Mouse (Mus musculus) MEL (cell line): ENCODE data around the gene Hist1h1b. TPM values are rescaled to one million over a fixed set of nuclear protein-coding genes. Genes with fewer than 3 reads are reported as not detected.
A peak's percentile ranks its signal among the peaks of the same experiment; 100 is the strongest.
"Not testable (repeated sequence)": the region's sequence is repeated elsewhere in the genome, so short reads cannot be mapped to it uniquely, and the experiment has no call there.

Experiments
- DNase-seq: peaks from one replicate; pipeline ENCODE4 v3.0.0; 2011; ENCODE audit warnings: low read depth, low spot score
- H3K27ac ChIP-seq: 2 replicates; pipeline ENCODE4 v1.5.1; 2012; ENCODE audit warnings: low read depth, mild to moderate bottlenecking, control low read depth, low read length, moderate library complexity; ENCODE audit not compliant: control insufficient read depth
- H3K27me3 ChIP-seq, 2 experiments: fragments of 150-350 bp in 1 of 2; sonication (generic) in 1 of 2; 2 replicates each; pipeline ENCODE4 v1.6.1; 2012; ENCODE audit warnings: low read length in 2 of 2, mild to moderate bottlenecking in 2 of 2, improper control_type of control experiment in 1 of 2, moderate library complexity in 1 of 2; ENCODE audit not compliant: insufficient read depth in 2 of 2, control insufficient read depth in 1 of 2
- H3K36me3 ChIP-seq, 2 experiments: 2 replicates each; pipeline ENCODE4 v1.6.1; 2012 to 2014; ENCODE audit warnings: low read length in 2 of 2, improper control_type of control experiment in 1 of 2, inconsistent platforms in 1 of 2, mild to moderate bottlenecking in 1 of 2; ENCODE audit not compliant: insufficient read depth in 2 of 2, control insufficient read depth in 1 of 2
- H3K4me1 ChIP-seq, 2 experiments: fragments of 150-350 bp in 1 of 2; sonication (generic) in 1 of 2; 2 replicates each; pipeline ENCODE4 v1.6.1; 2012; ENCODE audit warnings: low read length in 2 of 2, improper control_type of control experiment in 1 of 2, mild to moderate bottlenecking in 1 of 2; ENCODE audit not compliant: insufficient read depth in 2 of 2, control insufficient read depth in 1 of 2
- H3K4me3 ChIP-seq, 2 experiments: fragments of 150-350 bp in 1 of 2; sonication (generic) in 1 of 2; 2 replicates each; pipeline ENCODE4 v1.5.1; 2012; ENCODE audit warnings: low read depth in 2 of 2, low read length in 2 of 2, mild to moderate bottlenecking in 2 of 2, moderate library complexity in 2 of 2, control low read depth in 1 of 2, improper control_type of control experiment in 1 of 2; ENCODE audit not compliant: control insufficient read depth in 1 of 2, insufficient read depth in 1 of 2
- H3K79me2 ChIP-seq: 2 replicates; pipeline ENCODE4 v1.6.1; 2012; ENCODE audit warnings: mild to moderate bottlenecking, low read length, moderate library complexity; ENCODE audit not compliant: control insufficient read depth, poor library complexity, insufficient read depth
- H3K9ac ChIP-seq: 2 replicates; pipeline ENCODE4 v1.6.1; 2012; ENCODE audit warnings: low read depth, mild to moderate bottlenecking, control low read depth, low read length, moderate library complexity; ENCODE audit not compliant: control insufficient read depth, poor library complexity, severe bottlenecking
- H3K9me3 ChIP-seq: fragments of 150-350 bp; sonication (generic); replicated peaks from 2 replicates; pipeline ENCODE4 v1.6.1; 2012; ENCODE audit warnings: mild to moderate bottlenecking, low read length, improper control_type of control experiment, moderate library complexity; ENCODE audit not compliant: insufficient read depth
- CTCF ChIP-seq, 3 experiments: IDR thresholded peaks in 2 of 3; conservative IDR thresholded peaks in 1 of 3; 2 replicates each; pipeline ENCODE4 v1.5.1; 2011 to 2012; ENCODE audit warnings: low read length in 3 of 3, low read depth in 2 of 3, mild to moderate bottlenecking in 2 of 3, improper control_type of control experiment in 1 of 3, inconsistent platforms in 1 of 3, mixed read lengths in 1 of 3, moderate library complexity in 1 of 3; ENCODE audit not compliant: control insufficient read depth in 1 of 3, insufficient read depth in 1 of 3, poor library complexity in 1 of 3, severe bottlenecking in 1 of 3
- ELF1 ChIP-seq: IDR thresholded peaks from 2 replicates; pipeline ENCODE4 v1.6.1; 2014; ENCODE audit warnings: low read depth, mild to moderate bottlenecking, inconsistent platforms, low read length, improper control_type of control experiment, moderate library complexity
- MAFK ChIP-seq: IDR thresholded peaks from 2 replicates; pipeline ENCODE4 v1.6.1; 2011; ENCODE audit warnings: low read depth, mild to moderate bottlenecking, low read length, improper control_type of control experiment, borderline replicate concordance
- MXI1 ChIP-seq: IDR thresholded peaks from 2 replicates; pipeline ENCODE4 v1.6.1; 2011; ENCODE audit warnings: mild to moderate bottlenecking, low read depth, low read length, improper control_type of control experiment
- NELFE ChIP-seq: IDR thresholded peaks from 2 replicates; pipeline ENCODE4 v1.6.1; 2011; ENCODE audit warnings: low read depth, low read length, improper control_type of control experiment
- POLR2A ChIP-seq, 2 experiments: IDR thresholded peaks; 2 replicates each; pipeline ENCODE4 v1.6.1; 2011 to 2012; ENCODE audit warnings: low read length in 2 of 2, mild to moderate bottlenecking in 2 of 2, control low read depth in 1 of 2, improper control_type of control experiment in 1 of 2, low read depth in 1 of 2, moderate library complexity in 1 of 2; ENCODE audit not compliant: control insufficient read depth in 1 of 2, insufficient read depth in 1 of 2, poor library complexity in 1 of 2
- POLR2AphosphoS5 ChIP-seq: IDR thresholded peaks from 2 replicates; pipeline ENCODE4 v1.6.1; 2012; ENCODE audit warnings: low read depth, borderline replicate concordance, mild to moderate bottlenecking, inconsistent platforms, low read length, moderate library complexity, mixed read lengths
- SIN3A ChIP-seq: IDR thresholded peaks from 2 replicates; pipeline ENCODE4 v1.6.1; 2012; ENCODE audit warnings: low read length, improper control_type of control experiment, inconsistent platforms
- TBP ChIP-seq: IDR thresholded peaks from 2 replicates; pipeline ENCODE4 v1.8.0; 2011; ENCODE audit warnings: low read depth, low read length, improper control_type of control experiment
- TCF12 ChIP-seq: IDR thresholded peaks from 2 replicates; pipeline ENCODE4 v1.6.1; 2014; ENCODE audit warnings: low read depth, mild to moderate bottlenecking, inconsistent platforms, low read length, improper control_type of control experiment, moderate library complexity
- UBTF ChIP-seq: IDR thresholded peaks from 2 replicates; pipeline ENCODE4 v1.6.1; 2012; ENCODE audit warnings: low read depth, mild to moderate bottlenecking, inconsistent platforms, low read length, improper control_type of control experiment, moderate library complexity, borderline replicate concordance; ENCODE audit not compliant: insufficient read depth
- USF2 ChIP-seq, 2 experiments: IDR thresholded peaks; 2 replicates each; pipeline ENCODE4 v1.6.1; 2011 to 2012; ENCODE audit warnings: improper control_type of control experiment in 2 of 2, low read length in 2 of 2, borderline replicate concordance in 1 of 2, inconsistent platforms in 1 of 2, low read depth in 1 of 2, mild to moderate bottlenecking in 1 of 2; ENCODE audit not compliant: insufficient read depth in 1 of 2
- polyA plus RNA-seq, 2 experiments: library from polyadenylated mRNA; stranded (reverse) in 1 of 2; unstranded in 1 of 2; fragments of >175 nt in 1 of 2; fragments of >200 nt in 1 of 2; gene quantifications; 2 replicates each; pipeline versions ENCODE4 v1.2.1 to v1.2.4; 2012; ENCODE audit warnings: low replicate concordance in 2 of 2, low read depth in 1 of 2; ENCODE audit not compliant: insufficient read length in 2 of 2, insufficient read depth in 1 of 2, missing spikeins in 1 of 2
- total RNA-seq: library from RNA; depleted of rRNA; stranded (reverse); fragments of 300-350 nt; gene quantifications from 2 replicates; pipeline ENCODE4 v1.2.3, GENCODE M21; 2012

The Hist1h1b gene
- total and polyA plus RNA-seq, 3 experiments, result 2.9 to 1,140 TPM; not detected in 1

- peaks cover 0 to 23% of the 10 kb centered on the region in 2 experiments; a peak in 2 of 4 replicates for H3K36me3 ChIP-seq
- H3K4me3 ChIP-seq, result peak within 1 kb of the TSS; percentile 5 to 55
- peak within 1 kb of the TSS; percentile 82 for H3K9ac ChIP-seq
- H3K27me3 ChIP-seq, H3K9me3 ChIP-seq, H3K79me2 ChIP-seq, H3K4me1 ChIP-seq: not testable (repeated sequence)
- H3K27ac ChIP-seq, result peak within 1 kb of the TSS; percentile 97
- TF ChIP-seq UBTF (peak; percentile 85), POLR2A (IDR thresholded peaks at IDR 0.05; ENCODE audit: control insufficient read depth in 1 of 2, insufficient read depth in 1 of 2, low read depth in 1 of 2, low read length in 2 of 2, poor library complexity in 1 of 2) (peak; percentile 56 to 86), CTCF (IDR thresholded peaks at IDR 0.05 in 2 of 3, conservative IDR thresholded peaks at IDR 0.05 in 1 of 3; ENCODE audit: control insufficient read depth in 1 of 3, insufficient read depth in 1 of 3, low read depth in 2 of 3, low read length in 3 of 3, poor library complexity in 1 of 3, severe bottlenecking in 1 of 3) (0 out of 6 replicates have a peak, but pooled peaks of 1 of the 3 experiments have one; percentile 1), TBP (peak; percentile 99)
- peak; percentile 98 for DNase-seq
Observed at GRCm38 (mm10) chr13:21753524-21754285, 26.7 kb downstream of the Hist1h1b start, which contains the start of the genes Hist1h2ak and Hist1h2bn. Hist1h2ak (minus strand) TSS chr13:21753827. Hist1h2bn (plus strand) TSS chr13:21754123.

GRCm38 (mm10) chr13:21753051-21753523 is 27.3 kb downstream of the Hist1h1b start:
- TF ChIP-seq POLR2AphosphoS5 (peak; percentile 94; the same call in 1 of the 2 replicates), USF2 (IDR thresholded peaks at IDR 0.05; ENCODE audit: borderline replicate concordance in 1 of 2, insufficient read depth in 1 of 2, low read depth in 1 of 2, low read length in 2 of 2) (no peak), SIN3A (no peak), TCF12 (no peak), POLR2A (IDR thresholded peaks at IDR 0.05; ENCODE audit: control insufficient read depth in 1 of 2, insufficient read depth in 1 of 2, low read depth in 1 of 2, low read length in 2 of 2, poor library complexity in 1 of 2) (peak; percentile 77 to 94; a peak in 3 of 4 replicates), ELF1 (no peak), MAFK (no peak), MXI1 (no peak), NELFE (no peak)
- H3K27me3 ChIP-seq, result no peaks in the 10 kb centered on the region
- H3K9me3 ChIP-seq, result no peaks in the 10 kb centered on the region
- peak overlapping the region; percentile 94 for H3K27ac ChIP-seq
- H3K4me1 ChIP-seq, result peaks cover 0 to 7% of the 10 kb centered on the region in 2 experiments; a peak in 2 of 4 replicates
- H3K36me3 ChIP-seq, result peaks cover 0 to 26% of the 10 kb centered on the region in 2 experiments; a peak in 2 of 4 replicates
- peak overlapping the region; percentile 5 to 55; a peak in 3 of 4 replicates for H3K4me3 ChIP-seq
- H3K9ac ChIP-seq, result peak overlapping the region; percentile 80
- DNase-seq, result peak; percentile 84
- no peaks in the 10 kb centered on the region; the same call in 1 of the 2 replicates for H3K79me2 ChIP-seq
